Mouse (Mus musculus) kidney, embryonic 14.5 days (tissue): Measurements from ENCODE around the gene Gm10190. TPM values are rescaled to one million over a fixed set of nuclear protein-coding genes. Genes with fewer than 3 reads are reported as not detected.
"Not testable (repeated sequence)": the region's sequence is repeated elsewhere in the genome, so short reads cannot be mapped to it uniquely, and the experiment has no call there.

Source experiments
- ATAC-seq: fragments of 200-750 bp; cut with Nextera tagmentation; 2 replicates; pipeline ENCODE4 v1.8.0; 2017; ENCODE audit warnings: moderate number of reproducible peaks, mild to moderate bottlenecking, moderate TSS enrichment, moderate library complexity; ENCODE audit not compliant: low FRiP score, low TSS enrichment
- H3K27ac ChIP-seq: fragments of 300-500 bp; sonication (generic); 2 replicates; pipeline ENCODE4 v1.5.1; 2014; ENCODE audit warnings: low read depth, mild to moderate bottlenecking, low read length, moderate library complexity, mixed read lengths
- H3K27me3 ChIP-seq: fragments of 300-500 bp; sonication (generic); 2 replicates; pipeline ENCODE4 v1.6.1; 2014; ENCODE audit warnings: mild to moderate bottlenecking, low read length; ENCODE audit not compliant: control insufficient read depth, insufficient read depth
- H3K36me3 ChIP-seq: fragments of 300-500 bp; sonication (generic); 2 replicates; pipeline ENCODE4 v1.6.1; 2014; ENCODE audit warnings: low read length, mixed read lengths; ENCODE audit not compliant: control insufficient read depth, insufficient read depth
- H3K4me1 ChIP-seq: fragments of 300-500 bp; sonication (generic); 2 replicates; pipeline ENCODE4 v1.6.1; 2014; ENCODE audit warnings: low read length, mixed read lengths; ENCODE audit not compliant: control insufficient read depth, insufficient read depth
- H3K4me2 ChIP-seq: fragments of 300-500 bp; sonication (generic); replicated peaks from 2 replicates; pipeline ENCODE4 v1.6.1; 2014; ENCODE audit warnings: low read depth, mild to moderate bottlenecking, low read length
- H3K4me3 ChIP-seq: fragments of 300-500 bp; sonication (generic); 2 replicates; pipeline ENCODE4 v1.5.1; 2014; ENCODE audit warnings: mild to moderate bottlenecking, low read length
- H3K9ac ChIP-seq: fragments of 300-500 bp; sonication (generic); 2 replicates; pipeline ENCODE4 v1.6.1; 2014; ENCODE audit warnings: low read depth, mild to moderate bottlenecking, low read length, moderate library complexity
- H3K9me3 ChIP-seq: fragments of 300-500 bp; sonication (generic); 2 replicates; pipeline ENCODE4 v1.6.1; 2016; ENCODE audit warnings: low read length; ENCODE audit not compliant: control insufficient read depth
- WGBS: fragments of 180-500 bp; shearing (Covaris S2); extraction: QIAGEN DNeasy Blood & Tissue Kit; methylation state at CpG from one replicate; pipeline ENCODE4 v1.1.7; 2014; 5-methylcytosine and 5-hydroxymethylcytosine counted together
- polyA plus RNA-seq: library from polyadenylated mRNA; unstranded; fragments of >200 nt; fragmentation: Nextera tagmentation; extraction: Ambion mirVana; gene quantifications from 2 replicates; pipeline ENCODE4 v1.2.1, GENCODE M21; 2014

Gm10190 gene
- polyA plus RNA-seq, 1 experiment from 2014 or later = 1.1 TPM

DNA sequence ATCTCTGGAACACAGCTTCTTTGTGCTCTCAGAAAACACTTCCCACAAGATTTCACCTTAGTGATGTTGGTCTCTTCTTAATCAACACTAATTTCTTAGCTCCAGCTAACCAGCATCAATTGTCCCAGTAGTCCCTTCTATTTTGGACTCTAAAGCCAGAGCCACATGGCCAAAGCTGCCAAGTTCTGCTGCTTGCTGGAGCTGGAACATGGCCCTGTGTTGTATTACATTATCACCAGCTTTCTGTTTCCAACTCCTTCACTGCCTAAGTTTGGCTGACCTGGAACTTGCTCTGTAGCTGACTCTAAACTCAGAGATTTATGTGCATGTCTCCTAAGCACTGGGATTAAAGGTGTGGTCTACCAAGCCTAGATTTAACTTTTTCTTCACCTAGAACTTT, 5.0 kb upstream of the Gm10190 start:
- not testable (repeated sequence) for H3K4me2 ChIP-seq, H3K27me3 ChIP-seq, H3K4me1 ChIP-seq, H3K9me3 ChIP-seq, H3K27ac ChIP-seq, H3K4me3 ChIP-seq, ATAC-seq, H3K36me3 ChIP-seq, H3K9ac ChIP-seq

DNA sequence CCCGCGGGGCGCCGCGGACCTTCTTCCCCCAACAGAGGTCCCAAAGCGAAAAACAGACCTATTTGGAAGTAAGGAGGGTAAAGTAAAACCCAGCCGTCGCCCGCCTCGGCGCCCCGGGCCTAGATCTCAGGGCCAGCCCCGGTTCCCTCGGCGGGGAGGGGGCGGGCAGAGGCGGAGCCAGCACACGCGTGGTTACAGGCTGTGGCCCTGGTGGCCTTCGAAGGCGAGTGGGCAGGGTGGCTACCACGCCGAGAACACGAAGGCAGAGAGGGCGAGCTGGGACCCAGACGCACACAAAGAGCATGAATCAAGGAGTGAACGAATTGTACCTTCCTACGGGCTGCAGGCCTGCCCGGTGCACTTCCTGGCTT, 370 bp upstream of the Gm10190 start:
- Histone ChIP-seq H3K9me3 (no peaks in the 10 kb centered on the region), H3K4me3 (peak overlapping the region; percentile 35), H3K27ac (no peak overlapping the region), H3K4me1 (no peaks in the 10 kb centered on the region), H3K36me3 (no peaks in the 10 kb centered on the region), H3K9ac (peak overlapping the region; percentile 75), H3K4me2 (peak overlapping the region; percentile 76), H3K27me3 (no peaks in the 10 kb centered on the region)
- WGBS = 20% methylated on average over 29 of the region's 29 CpGs
- peak; percentile 74 for ATAC-seq

GRCm38 (mm10) chr17:80368606-80369005, 4.7 kb downstream of the Gm10190 start:
- Histone ChIP-seq H3K4me2 (no peak overlapping the region), H3K36me3 (no peaks in the 10 kb centered on the region), H3K27ac (no peak overlapping the region), H3K4me1 (no peaks in the 10 kb centered on the region), H3K9me3 (no peaks in the 10 kb centered on the region), H3K27me3 (no peaks in the 10 kb centered on the region), H3K9ac (no peak overlapping the region), H3K4me3 (no peak overlapping the region)
- ATAC-seq = no peak
- WGBS = 83% methylated on average over 9 of the region's 9 CpGs

DNA sequence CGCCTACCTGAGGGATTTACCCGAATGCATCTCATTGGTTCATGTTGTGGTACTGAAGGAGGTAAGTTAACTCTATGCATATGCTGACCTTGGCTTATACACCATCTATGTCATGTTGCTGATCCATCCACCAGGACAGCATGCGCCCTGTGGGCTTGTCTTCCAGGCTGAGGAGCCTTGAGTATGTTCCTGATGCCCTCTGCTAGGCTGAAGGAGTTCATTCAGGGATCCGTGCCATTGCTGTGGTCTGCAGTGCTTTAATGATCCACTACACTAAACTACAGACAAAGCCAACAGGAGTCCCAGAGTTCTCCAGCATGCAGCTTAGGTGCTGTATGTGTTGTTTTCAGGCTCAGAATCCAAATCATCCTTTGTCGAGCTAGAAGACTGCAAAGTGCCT, 6.1 kb downstream of the Gm10190 start:
- H3K9ac ChIP-seq = no peak overlapping the region
- no peak overlapping the region for H3K4me2 ChIP-seq
- no peaks in the 10 kb centered on the region for H3K4me1 ChIP-seq
- ATAC-seq = no peak
- no peak overlapping the region for H3K4me3 ChIP-seq
- H3K36me3 ChIP-seq = no peaks in the 10 kb centered on the region
- no peaks in the 10 kb centered on the region for H3K9me3 ChIP-seq
- no peaks in the 10 kb centered on the region for H3K27me3 ChIP-seq
- 90% methylated on average over 5 of the region's 5 CpGs for WGBS
- no peak overlapping the region for H3K27ac ChIP-seq

DNA sequence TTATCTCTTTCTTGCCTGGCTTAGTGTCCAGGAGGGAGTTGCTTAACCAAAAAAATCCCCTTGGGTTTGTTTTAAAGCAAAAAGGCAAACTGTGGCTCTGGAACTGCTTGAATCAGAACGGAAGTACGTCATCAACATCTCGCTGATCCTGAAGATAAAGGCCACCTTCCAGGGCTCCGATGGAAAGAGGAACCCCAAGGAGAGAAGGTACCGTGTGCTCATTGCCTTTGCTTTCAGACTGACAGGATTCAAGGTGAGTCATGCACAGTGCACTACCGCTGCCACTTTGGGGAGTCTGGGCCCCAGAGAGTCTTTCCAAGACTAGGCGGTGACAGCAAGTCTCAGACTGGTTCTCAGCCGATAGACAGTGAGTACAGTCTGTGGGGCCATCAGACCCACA, 13.1 kb downstream of the Gm10190 start:
- H3K27ac ChIP-seq = no peak overlapping the region
- 82% methylated on average over 8 of the region's 8 CpGs for WGBS
- no peaks in the 10 kb centered on the region for H3K27me3 ChIP-seq
- ATAC-seq = no peak
- H3K4me2 ChIP-seq = no peak overlapping the region
- H3K4me1 ChIP-seq = no peaks in the 10 kb centered on the region
- no peak overlapping the region for H3K9ac ChIP-seq
- no peak overlapping the region for H3K4me3 ChIP-seq
- H3K9me3 ChIP-seq = no peaks in the 10 kb centered on the region
- H3K36me3 ChIP-seq = no peaks in the 10 kb centered on the region

DNA sequence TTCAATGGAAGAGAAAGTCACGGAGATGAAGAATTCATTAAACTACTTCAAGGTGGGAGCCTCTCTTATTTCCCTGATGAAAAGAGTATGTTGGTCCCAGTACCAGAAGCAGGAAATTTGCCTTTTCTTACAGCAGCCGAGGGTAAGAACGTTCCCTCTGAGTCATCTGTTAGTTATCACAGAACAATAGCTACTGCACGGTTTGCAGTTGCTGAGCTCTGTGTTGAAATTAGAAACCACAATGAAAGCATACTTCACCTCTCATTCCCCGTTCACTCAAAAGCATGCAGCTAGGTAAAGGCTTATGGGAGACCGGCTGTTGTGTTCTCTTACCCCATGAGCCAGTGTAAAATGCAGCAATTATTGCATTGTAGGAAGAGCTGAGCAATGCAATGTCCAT, 26.1 kb downstream of the Gm10190 start:
- ATAC-seq = no peak

GRCm38 (mm10) chr17:80346591-80347125, 26.7 kb downstream of the Gm10190 start:
- 38% methylated on average over 11 of the region's 11 CpGs for WGBS
- no peak overlapping the region for H3K27ac ChIP-seq

More for the DNA sequence above, 26.1 kb downstream of the Gm10190 start:
- H3K4me3 ChIP-seq = no peak overlapping the region
- H3K9me3 ChIP-seq = no peaks in the 10 kb centered on the region
- H3K9ac ChIP-seq = no peak overlapping the region
- H3K27ac ChIP-seq = no peak overlapping the region
- H3K4me2 ChIP-seq = no peak overlapping the region
- H3K4me1 ChIP-seq = no peaks in the 10 kb centered on the region
- H3K36me3 ChIP-seq = no peaks in the 10 kb centered on the region
- WGBS = 60% methylated on average over 6 of the region's 6 CpGs
- H3K27me3 ChIP-seq = no peaks in the 10 kb centered on the region

GRCm38 (mm10) chr17:80345277-80345676, 28.1 kb downstream of the Gm10190 start:
- no peaks in the 10 kb centered on the region for H3K4me1 ChIP-seq
- H3K4me3 ChIP-seq = no peak overlapping the region
- no peaks in the 10 kb centered on the region for H3K9me3 ChIP-seq
- WGBS = 74% methylated on average over 4 of the region's 4 CpGs
- H3K9ac ChIP-seq = no peak overlapping the region
- H3K36me3 ChIP-seq = no peaks in the 10 kb centered on the region
- H3K4me2 ChIP-seq = no peak overlapping the region
- no peak overlapping the region for H3K27ac ChIP-seq
- no peak for ATAC-seq
- H3K27me3 ChIP-seq = no peaks in the 10 kb centered on the region

More at GRCm38 (mm10) chr17:80346591-80347125, 26.7 kb downstream of the Gm10190 start:
- Histone ChIP-seq H3K4me2 (no peak overlapping the region), H3K4me3 (no peak overlapping the region), H3K4me1 (no peaks in the 10 kb centered on the region), H3K27me3 (no peaks in the 10 kb centered on the region), H3K36me3 (no peaks in the 10 kb centered on the region), H3K9ac (no peak overlapping the region), H3K9me3 (no peaks in the 10 kb centered on the region)
- ATAC-seq = no peak

GRCm38 (mm10) chr17:80332386-80332785, 41.0 kb downstream of the Gm10190 start:
- Histone ChIP-seq H3K4me2 (no peak overlapping the region), H3K36me3 (no peaks in the 10 kb centered on the region), H3K4me1 (no peaks in the 10 kb centered on the region), H3K4me3 (no peak overlapping the region), H3K27me3 (no peaks in the 10 kb centered on the region), H3K9ac (no peak overlapping the region), H3K27ac (no peak overlapping the region), H3K9me3 (no peaks in the 10 kb centered on the region)
- WGBS = 85% methylated on average over 2 of the region's 2 CpGs
- no peak for ATAC-seq
